Mouse (Mus musculus): ENCODE measurements at regions not wholly inside any gene's neighbourhood (a gene's known extent, or its start where the extent isn't known, plus 50 kb on each side); places are given as distances from the start of the nearest gene placed in this dataset.

DNA sequence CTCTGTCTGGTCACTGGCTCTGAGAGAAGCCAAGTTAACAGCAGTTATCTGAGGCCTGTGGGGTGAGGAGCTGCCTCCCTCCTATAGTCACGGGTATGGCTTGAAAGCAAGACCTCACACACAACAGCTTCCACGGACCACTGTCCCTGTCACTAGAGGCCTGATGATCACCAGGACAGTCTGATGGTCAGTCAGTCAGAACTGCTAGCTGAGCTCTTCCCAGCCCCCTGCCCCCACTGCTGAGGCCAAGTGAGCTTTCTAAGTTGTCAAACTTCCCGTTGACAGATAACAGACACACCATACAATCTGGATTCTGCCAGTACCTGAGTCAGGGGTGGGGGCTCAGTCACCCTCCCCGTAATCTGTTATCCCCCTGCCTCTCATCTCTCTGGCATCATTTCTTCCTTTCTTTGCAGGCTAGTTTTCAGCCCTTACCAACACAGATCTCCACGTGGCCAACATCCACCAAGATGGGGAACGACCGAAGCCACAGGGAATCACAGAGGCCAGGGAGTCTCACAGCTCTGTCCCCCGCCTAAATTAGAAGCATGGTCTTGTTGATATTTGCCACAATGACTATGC is 96.4 kb upstream of the Klf13 start:
- no peak for TF ChIP-seq POLR2A (IDR thresholded peaks at IDR 0.05; ENCODE audit: low read depth, low read length)
- no peak for TF ChIP-seq CTCF (IDR thresholded peaks at IDR 0.05; ENCODE audit: extremely low read depth, insufficient read length, insufficient replicate concordance, low read depth, low read length)

Measured in small intestine, adult 2 months (tissue).